Mouse (Mus musculus) forebrain, embryonic 14.5 days (tissue): Measurements from ENCODE around the gene S100a2. TPM values are rescaled to one million over a fixed set of nuclear protein-coding genes. Genes with fewer than 3 reads are reported as not detected.

Source experiments
- ATAC-seq: fragments of 200-750 bp; cut with Nextera tagmentation; 2 replicates; pipeline ENCODE4 v1.8.0; 2017; ENCODE audit warnings: mild to moderate bottlenecking, moderate library complexity
- DNase-seq: peaks from one replicate; pipeline ENCODE4 v3.0.0-alpha.2; 2015; ENCODE audit warnings: low spot score
- H3K27ac ChIP-seq: fragments of 300-500 bp; sonication (generic); 2 replicates; pipeline ENCODE4 v1.5.1; 2014; ENCODE audit warnings: low read depth, mild to moderate bottlenecking, control low read depth, low read length, moderate library complexity
- H3K27me3 ChIP-seq: fragments of 300-500 bp; sonication (generic); replicated peaks from 2 replicates; pipeline ENCODE4 v1.6.1; 2014; ENCODE audit warnings: low read length, control low read depth, mixed read lengths; ENCODE audit not compliant: control insufficient read depth, insufficient read depth
- H3K36me3 ChIP-seq: fragments of 300-500 bp; sonication (generic); 2 replicates; pipeline ENCODE4 v1.6.1; 2014; ENCODE audit warnings: low read length, control low read depth; ENCODE audit not compliant: control insufficient read depth, insufficient read depth
- H3K4me1 ChIP-seq: fragments of 300-500 bp; sonication (generic); 2 replicates; pipeline ENCODE4 v1.6.1; 2014; ENCODE audit warnings: antibody characterized with exemption, low read length, control low read depth; ENCODE audit not compliant: control insufficient read depth, insufficient read depth
- H3K4me2 ChIP-seq: fragments of 300-500 bp; sonication (generic); 2 replicates; pipeline ENCODE4 v1.6.1; 2014; ENCODE audit warnings: mild to moderate bottlenecking, control low read depth, low read length
- H3K4me3 ChIP-seq: fragments of 300-500 bp; sonication (generic); 2 replicates; pipeline ENCODE4 v1.5.1; 2014; ENCODE audit warnings: low read depth, low read length, control low read depth
- H3K9ac ChIP-seq: fragments of 300-500 bp; sonication (generic); 2 replicates; pipeline ENCODE4 v1.6.1; 2014; ENCODE audit warnings: mild to moderate bottlenecking, low read length, control low read depth, moderate library complexity
- H3K9me3 ChIP-seq: fragments of 300-500 bp; sonication (generic); replicated peaks from 2 replicates; pipeline ENCODE4 v1.6.1; 2016; ENCODE audit warnings: low read length, control low read depth, mixed read lengths; ENCODE audit not compliant: control insufficient read depth
- WGBS: fragments of 180-500 bp; shearing (Covaris S2); extraction: QIAGEN DNeasy Blood & Tissue Kit; methylation state at CpG from one replicate; pipeline ENCODE4 v1.1.7; 2014; 5-methylcytosine and 5-hydroxymethylcytosine counted together
- polyA plus RNA-seq: library from polyadenylated mRNA; unstranded; fragments of >200 nt; fragmentation: Nextera tagmentation; extraction: Ambion mirVana; gene quantifications from 2 replicates; pipeline ENCODE4 v1.2.1, GENCODE M21; 2014

Gene S100a2
- polyA plus RNA-seq, 1 experiment from 2014 or later, result not detected

GRCm38 (mm10) chr3:90609102-90609501 is 19.1 kb downstream of the S100a2 start:
- no peak overlapping the region for H3K27ac ChIP-seq
- no peak overlapping the region for H3K4me3 ChIP-seq
- peaks cover 10% of the 10 kb centered on the region for H3K4me1 ChIP-seq
- H3K27me3 ChIP-seq, result no peaks in the 10 kb centered on the region
- H3K9me3 ChIP-seq, result no peaks in the 10 kb centered on the region
- no peak overlapping the region for H3K9ac ChIP-seq
- no peak overlapping the region for H3K4me2 ChIP-seq
- DNase-seq (no peak), ATAC-seq (no peak)
- no peaks in the 10 kb centered on the region for H3K36me3 ChIP-seq

- no peak for ATAC-seq
- WGBS, result 88% methylated on average over 3 of the region's 3 CpGs
- Histone ChIP-seq H3K9ac (no peak overlapping the region), H3K27ac (no peak overlapping the region), H3K4me2 (no peak overlapping the region), H3K4me1 (peaks cover 5% of the 10 kb centered on the region), H3K9me3 (no peaks in the 10 kb centered on the region), H3K36me3 (no peaks in the 10 kb centered on the region), H3K4me3 (no peak overlapping the region), H3K27me3 (no peaks in the 10 kb centered on the region)
- no peak for DNase-seq
Observed at GRCm38 (mm10) chr3:90611494-90611893, 21.4 kb downstream of the S100a2 start.

DNA sequence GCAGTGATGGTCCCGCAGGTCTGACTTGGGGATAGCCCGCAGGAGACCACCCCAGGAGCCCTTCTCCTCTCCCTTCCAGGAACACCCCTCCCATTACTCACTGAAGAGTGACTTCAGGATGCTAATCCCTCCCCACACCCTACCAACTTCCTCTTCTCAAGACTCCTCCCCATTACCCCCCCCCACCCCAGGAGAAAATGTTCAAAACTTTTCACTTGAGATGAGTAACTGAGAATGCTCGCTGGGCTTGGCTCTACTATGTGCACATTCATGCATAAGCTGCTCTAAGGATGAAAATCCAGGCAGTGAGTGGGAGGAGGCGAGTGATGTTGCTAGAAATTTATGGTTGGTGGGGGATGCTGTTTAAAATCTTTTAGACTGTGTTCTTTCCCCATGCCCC is 22.0 kb downstream of the S100a2 start:
- Histone ChIP-seq H3K4me3 (no peak overlapping the region), H3K4me2 (no peak overlapping the region), H3K9ac (no peak overlapping the region), H3K27ac (no peak overlapping the region), H3K27me3 (no peaks in the 10 kb centered on the region), H3K4me1 (peaks cover 5% of the 10 kb centered on the region), H3K9me3 (no peaks in the 10 kb centered on the region), H3K36me3 (no peaks in the 10 kb centered on the region)
- no peak for ATAC-seq
- DNase-seq, result no peak
- 80% methylated on average over 4 of the region's 4 CpGs for WGBS

DNA sequence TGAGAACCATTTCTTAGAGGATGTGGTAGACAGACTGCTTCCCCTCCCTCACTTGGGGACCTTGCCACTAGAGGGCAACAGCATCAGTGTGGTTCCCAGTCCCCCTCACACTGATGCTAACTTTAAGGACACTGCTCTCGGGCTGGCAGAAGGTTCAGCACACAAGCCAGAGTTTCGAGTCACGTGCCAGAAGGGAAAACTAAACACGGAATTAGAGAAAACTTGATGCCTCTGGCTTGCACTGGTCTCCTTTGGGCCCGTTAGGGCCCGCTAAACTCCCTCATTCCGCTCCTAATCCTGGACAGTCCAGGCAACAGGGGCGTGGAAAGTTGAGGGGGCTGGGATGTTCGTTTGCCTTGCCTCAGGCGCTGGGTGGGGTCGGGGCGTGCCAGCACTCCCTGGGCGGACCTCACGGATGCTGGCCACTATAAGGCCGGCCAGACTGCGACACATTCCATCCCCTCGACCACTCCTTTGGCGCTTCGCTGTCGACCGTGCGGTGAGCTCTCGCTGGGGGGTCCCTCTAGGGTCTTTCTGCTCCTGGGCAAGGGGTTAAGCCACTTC is 22.8 kb downstream of the S100a2 start, which contains the start of gene S100a6:
TSS of gene S100a6 (plus strand) at position 155 of the 564 bp plus-strand sequence.
- DNase-seq, result peak; percentile 73
- Histone ChIP-seq H3K4me2 (peak within 1 kb of the TSS; percentile 58), H3K9me3 (no peaks in the 10 kb centered on the region), H3K9ac (peak within 1 kb of the TSS; percentile 29; the same call in 1 of the 2 replicates), H3K4me1 (peaks cover 5% of the 10 kb centered on the region), H3K36me3 (no peaks in the 10 kb centered on the region), H3K27me3 (no peaks in the 10 kb centered on the region), H3K27ac (no peak within 1 kb of the TSS), H3K4me3 (peak within 1 kb of the TSS; percentile 24)
- ATAC-seq, result peak; percentile 78
- WGBS, result under 1% methylated on average over 23 of the region's 23 CpGs

- Histone ChIP-seq H3K4me2 (peak overlapping the region; percentile 58), H3K9ac (no peak overlapping the region), H3K27ac (no peak overlapping the region), H3K27me3 (no peaks in the 10 kb centered on the region), H3K9me3 (no peaks in the 10 kb centered on the region), H3K4me1 (peaks cover 5% of the 10 kb centered on the region), H3K4me3 (no peak overlapping the region), H3K36me3 (no peaks in the 10 kb centered on the region)
- 74% methylated on average over 7 of the region's 7 CpGs for WGBS
- ATAC-seq (no peak), DNase-seq (no peak)
Observed at GRCm38 (mm10) chr3:90613461-90614147, 23.6 kb downstream of the S100a2 start.

DNA sequence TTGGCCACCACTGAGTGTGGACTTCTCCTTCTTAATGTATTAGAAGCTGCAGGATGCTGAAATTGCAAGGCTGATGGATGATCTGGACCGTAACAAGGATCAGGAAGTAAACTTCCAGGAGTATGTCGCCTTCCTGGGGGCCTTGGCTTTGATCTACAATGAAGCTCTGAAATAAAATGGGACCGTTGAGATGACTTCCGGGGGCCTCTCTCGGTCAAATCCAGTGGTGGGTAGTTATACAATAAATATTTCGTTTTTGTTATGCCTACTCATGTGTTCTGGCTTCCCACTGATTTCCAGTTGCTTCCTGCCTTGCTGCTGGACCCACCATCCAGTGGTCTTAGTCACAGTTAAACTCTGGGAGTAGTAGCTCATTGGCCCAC is 24.1 kb downstream of the S100a2 start:
- no peak for ATAC-seq
- H3K4me3 ChIP-seq, result no peak overlapping the region
- no peaks in the 10 kb centered on the region for H3K27me3 ChIP-seq

DNA sequence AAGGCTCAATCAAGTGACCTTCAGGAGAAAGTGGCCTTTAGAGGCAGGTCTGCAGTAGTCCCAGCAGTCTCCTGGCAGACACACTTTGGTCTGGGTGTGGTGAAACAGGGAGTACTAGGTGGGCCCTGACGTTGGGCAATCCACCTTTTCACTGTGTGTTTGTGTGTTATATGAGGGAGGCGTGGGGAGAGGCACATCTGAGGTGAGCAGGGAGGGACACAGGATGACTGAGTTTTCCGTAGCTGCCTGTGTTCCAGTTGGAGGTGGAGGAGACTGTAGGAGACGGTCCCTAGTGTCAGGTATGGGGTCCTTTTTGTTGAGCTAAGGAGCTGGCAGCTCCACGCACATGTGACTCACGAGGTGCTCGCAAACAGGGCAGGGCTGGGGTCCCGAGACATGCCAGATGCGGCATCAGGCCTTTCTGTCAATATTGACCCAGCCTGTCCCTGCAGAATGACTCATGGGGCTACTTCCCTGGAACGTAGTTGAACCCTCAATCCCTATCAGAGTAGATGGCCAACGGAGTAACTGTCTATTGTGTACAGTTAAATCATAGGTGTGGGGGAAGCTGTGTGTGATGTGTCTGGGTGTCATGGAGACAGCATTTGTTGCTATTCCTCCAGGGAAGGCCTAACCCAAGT is 24.7 kb downstream of the S100a2 start:
- Histone ChIP-seq H3K4me2 (no peak overlapping the region), H3K27ac (no peak overlapping the region), H3K4me3 (no peak overlapping the region), H3K36me3 (no peaks in the 10 kb centered on the region), H3K9me3 (no peaks in the 10 kb centered on the region), H3K9ac (no peak overlapping the region), H3K27me3 (no peaks in the 10 kb centered on the region), H3K4me1 (peaks cover 5% of the 10 kb centered on the region)
- DNase-seq (no peak), ATAC-seq (no peak)
- WGBS, result 86% methylated on average over 11 of the region's 11 CpGs

More for the DNA sequence above, 24.1 kb downstream of the S100a2 start:
- H3K27ac ChIP-seq, result no peak overlapping the region
- no peak overlapping the region for H3K9ac ChIP-seq
- H3K4me2 ChIP-seq, result no peak overlapping the region
- 91% methylated on average over 6 of the region's 6 CpGs for WGBS
- H3K36me3 ChIP-seq, result no peaks in the 10 kb centered on the region
- peaks cover 5% of the 10 kb centered on the region for H3K4me1 ChIP-seq
- DNase-seq, result no peak
- H3K9me3 ChIP-seq, result no peaks in the 10 kb centered on the region

DNA sequence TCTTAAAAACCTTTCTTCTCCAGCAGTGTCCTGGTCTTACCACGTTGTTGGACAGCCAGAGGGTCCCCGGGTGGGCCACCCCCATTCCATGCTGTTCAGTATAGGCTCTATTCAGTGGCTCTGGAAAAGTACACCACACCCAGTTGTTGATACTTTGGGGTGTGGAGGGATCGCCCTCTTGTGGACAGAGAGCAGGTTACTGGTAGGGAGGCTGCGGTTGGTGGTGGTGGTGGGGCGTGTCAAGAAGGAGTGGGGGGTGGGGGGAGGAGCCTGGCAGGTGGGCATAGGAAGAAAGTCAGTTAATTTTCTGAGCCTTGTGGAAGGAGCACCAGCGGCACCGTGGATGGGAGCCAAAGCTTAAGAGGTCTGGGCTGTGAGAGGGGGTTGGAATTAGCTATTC is 25.4 kb downstream of the S100a2 start:
- ATAC-seq (peak; percentile 77), DNase-seq (peak; percentile 66)
- Histone ChIP-seq H3K4me1 (peaks cover 5% of the 10 kb centered on the region), H3K4me2 (no peak overlapping the region), H3K9me3 (no peaks in the 10 kb centered on the region), H3K9ac (no peak overlapping the region), H3K4me3 (no peak overlapping the region), H3K36me3 (no peaks in the 10 kb centered on the region), H3K27ac (no peak overlapping the region), H3K27me3 (no peaks in the 10 kb centered on the region)
- 6% methylated on average over 7 of the region's 7 CpGs for WGBS

GRCm38 (mm10) chr3:90615911-90616310 is 25.9 kb downstream of the S100a2 start:
- Histone ChIP-seq H3K36me3 (no peaks in the 10 kb centered on the region), H3K9ac (no peak overlapping the region), H3K27ac (no peak overlapping the region), H3K27me3 (no peaks in the 10 kb centered on the region), H3K4me2 (no peak overlapping the region), H3K4me1 (peaks cover 5% of the 10 kb centered on the region), H3K9me3 (no peaks in the 10 kb centered on the region), H3K4me3 (no peak overlapping the region)
- WGBS, result 75% methylated on average over 1 of the region's 1 CpGs
- no peak for DNase-seq
- ATAC-seq, result no peak
